Mouse (Mus musculus): ENCODE measurements around the gene Vmn1r115. TPM values are rescaled to one million over a fixed set of nuclear protein-coding genes. Genes with fewer than 3 reads are reported as not detected.

Vmn1r115 gene
- not detected for polyA plus RNA-seq (2014; fragmentation: Illumina TruSeq; extraction: RNeasy Lipid Tissue Mini Kit (QIAGEN cat#74804); ENCODE audit: low read depth, low replicate concordance)

DNA sequence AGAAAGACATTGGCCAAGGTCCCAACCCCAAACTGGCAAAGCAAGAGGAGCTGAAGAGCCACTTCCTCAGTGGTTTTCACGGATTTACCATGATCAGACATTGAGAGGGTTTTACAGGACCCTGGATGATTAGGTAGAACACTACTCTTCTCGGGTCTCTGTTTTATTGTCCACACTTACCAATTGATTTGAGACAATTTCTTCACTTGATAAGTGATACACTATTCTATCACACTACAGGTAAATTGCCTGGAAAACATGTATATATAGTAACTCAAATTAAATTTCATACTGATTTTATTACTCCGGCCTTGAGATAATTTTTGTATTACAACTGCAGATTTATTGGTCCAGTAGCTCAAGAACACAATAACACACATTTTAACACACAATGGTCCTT lies at the start of gene Vmn1r115:
Gene Vmn1r115, minus strand, starts transcription at position 101 of the 400 bp plus-strand sequence.

DNA sequence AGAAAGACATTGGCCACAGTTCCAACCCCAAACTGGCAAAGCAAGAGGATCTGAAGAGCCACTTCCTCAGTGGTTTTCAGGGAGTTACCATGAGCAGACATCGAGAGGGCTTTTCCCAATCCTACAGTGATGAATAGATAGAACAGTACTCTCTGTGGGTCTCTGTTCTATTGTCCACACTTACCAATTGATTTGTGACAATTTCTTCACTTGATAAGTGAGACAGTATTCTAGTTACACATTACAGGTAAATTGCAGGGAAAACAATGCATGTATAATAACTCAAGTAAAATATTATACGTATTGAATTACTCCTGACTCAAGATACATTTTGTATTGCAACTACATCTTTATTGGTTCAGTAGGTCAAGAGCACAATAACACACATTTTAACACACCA lies 39.2 kb upstream of the Vmn1r115 start, which contains the start of gene Vmn1r117:
Gene Vmn1r117, minus strand, starts transcription at position 101 of the 400 bp plus-strand sequence.

DNA sequence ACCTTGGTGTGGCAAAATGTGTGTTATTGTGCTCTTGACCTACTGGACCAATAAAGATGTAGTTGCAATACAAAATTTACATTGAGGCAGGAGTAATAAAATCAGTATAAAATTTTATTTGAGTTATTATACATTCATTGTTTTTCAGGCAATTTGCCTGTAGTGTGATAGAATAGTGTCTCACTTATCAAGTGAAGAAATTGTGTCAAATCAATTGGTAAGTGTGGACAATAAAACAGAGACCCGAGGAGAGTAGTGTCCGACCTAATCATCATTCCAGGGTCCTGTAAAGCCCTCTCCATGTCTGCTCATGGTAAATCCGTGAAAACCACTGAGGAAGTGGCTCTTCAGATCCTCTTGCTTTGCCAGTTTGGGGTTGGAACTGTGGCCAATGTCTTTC lies 27.2 kb upstream of the Vmn1r115 start, which contains the start of gene Vmn1r116:
Gene Vmn1r116, plus strand, starts transcription at position 301 of the 400 bp plus-strand sequence.

DNA sequence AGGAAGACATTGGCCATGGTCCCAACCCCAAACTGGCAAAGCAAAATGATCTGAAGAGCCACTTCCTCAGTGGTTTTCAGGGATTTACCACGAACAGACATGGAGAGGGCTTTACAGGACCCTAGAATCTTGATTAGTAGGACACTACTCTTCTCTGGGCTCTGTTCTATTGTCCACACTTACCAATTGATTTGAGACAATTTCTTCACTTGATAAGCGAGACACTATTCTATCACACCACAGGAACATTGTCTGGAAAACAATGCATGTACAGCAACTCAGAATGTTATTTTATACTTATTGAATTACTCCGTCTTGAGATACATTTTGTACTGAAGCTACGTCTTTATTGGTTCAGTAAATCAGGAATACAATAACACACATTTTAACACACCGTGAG lies 32.7 kb downstream of the Vmn1r115 start, which contains the start of gene Vmn1r114:
Gene Vmn1r114, minus strand, starts transcription at position 101 of the 400 bp plus-strand sequence.

Other genes starting within 250 kb of the Vmn1r115 start
- 0.60 TPM for gene Gm4513, start 246.0 kb downstream of the Vmn1r115 start, polyA plus RNA-seq (2014; fragmentation: Illumina TruSeq; extraction: RNeasy Lipid Tissue Mini Kit (QIAGEN cat#74804); ENCODE audit: low read depth, low replicate concordance)
- gene Vmn1r107, start 176.1 kb downstream of the Vmn1r115 start, polyA plus RNA-seq (2014; fragmentation: Illumina TruSeq; extraction: RNeasy Lipid Tissue Mini Kit (QIAGEN cat#74804); ENCODE audit: low read depth, low replicate concordance) = not detected
- not detected for gene Vmn1r111, start 141.8 kb downstream of the Vmn1r115 start, polyA plus RNA-seq (2014; fragmentation: Illumina TruSeq; extraction: RNeasy Lipid Tissue Mini Kit (QIAGEN cat#74804); ENCODE audit: low read depth, low replicate concordance)
- gene Gm10668, start 114.4 kb downstream of the Vmn1r115 start, polyA plus RNA-seq (2014; fragmentation: Illumina TruSeq; extraction: RNeasy Lipid Tissue Mini Kit (QIAGEN cat#74804); ENCODE audit: low read depth, low replicate concordance) = 0.20 TPM
- not detected for gene Vmn1r112, start 73.8 kb downstream of the Vmn1r115 start, polyA plus RNA-seq (2014; fragmentation: Illumina TruSeq; extraction: RNeasy Lipid Tissue Mini Kit (QIAGEN cat#74804); ENCODE audit: low read depth, low replicate concordance)
- not detected for gene Vmn1r113, start 57.7 kb downstream of the Vmn1r115 start, polyA plus RNA-seq (2014; fragmentation: Illumina TruSeq; extraction: RNeasy Lipid Tissue Mini Kit (QIAGEN cat#74804); ENCODE audit: low read depth, low replicate concordance)
- not detected for gene Vmn1r114, start 32.8 kb downstream of the Vmn1r115 start, polyA plus RNA-seq (2014; fragmentation: Illumina TruSeq; extraction: RNeasy Lipid Tissue Mini Kit (QIAGEN cat#74804); ENCODE audit: low read depth, low replicate concordance)
- not detected for gene Vmn1r116, start 27.3 kb upstream of the Vmn1r115 start, polyA plus RNA-seq (2014; fragmentation: Illumina TruSeq; extraction: RNeasy Lipid Tissue Mini Kit (QIAGEN cat#74804); ENCODE audit: low read depth, low replicate concordance)
- not detected for gene Vmn1r117, start 39.1 kb upstream of the Vmn1r115 start, polyA plus RNA-seq (2014; fragmentation: Illumina TruSeq; extraction: RNeasy Lipid Tissue Mini Kit (QIAGEN cat#74804); ENCODE audit: low read depth, low replicate concordance)
- gene Vmn1r118, start 67.4 kb upstream of the Vmn1r115 start, polyA plus RNA-seq (2014; fragmentation: Illumina TruSeq; extraction: RNeasy Lipid Tissue Mini Kit (QIAGEN cat#74804); ENCODE audit: low read depth, low replicate concordance) = not detected
- gene Vmn1r119, start 167.5 kb upstream of the Vmn1r115 start, polyA plus RNA-seq (2014; fragmentation: Illumina TruSeq; extraction: RNeasy Lipid Tissue Mini Kit (QIAGEN cat#74804); ENCODE audit: low read depth, low replicate concordance) = not detected
- not detected for gene Vmn1r120, start 208.8 kb upstream of the Vmn1r115 start, polyA plus RNA-seq (2014; fragmentation: Illumina TruSeq; extraction: RNeasy Lipid Tissue Mini Kit (QIAGEN cat#74804); ENCODE audit: low read depth, low replicate concordance)